9 mouse cellular contexts compared by ENCODE assay signal in genomic region chr10:61285271-61285670, GRCm38 (mm10). TPM values are rescaled to one million over a fixed set of nuclear protein-coding genes. Genes with fewer than 3 reads are reported as not detected.
DNase-seq lines count a peak whose midpoint lies in the region; ATAC-seq lines count a peak whose summit lies in the region.
"Had no signal": no experiment of that assay in that cellular context is flagged by ENCODE, and none has a peak within 500 bp of the region (broad histone marks: within the 10 kb centered on the region; RNA-seq: fewer than 3 reads in every experiment).

No protein-coding gene starts in this region.

- no peaks in the 10 kb centered on the region for H3K9me3 ChIP-seq in heart, embryonic 12.5 days (replicated peaks)
- H3K9me3 ChIP-seq in heart, embryonic 16.5 days (replicated peaks; ENCODE audit: control insufficient read depth, low read length): no peaks in the 10 kb centered on the region
- no peaks in the 10 kb centered on the region for H3K9me3 ChIP-seq in lung, embryonic 16.5 days (ENCODE audit: control insufficient read depth, low read length)

- no peak for ATAC-seq in heart, embryonic 12.5 days (ENCODE audit: insufficient number of reproducible peaks, low FRiP score)
- peak; percentile 49 for ATAC-seq in heart, embryonic 16.5 days (replicated peaks; ENCODE audit: extremely low read depth, insufficient read depth, low FRiP score)
- peak; percentile 88 for ATAC-seq in lung, embryonic 16.5 days (ENCODE audit: low read depth)

- peak; percentile 99 for DNase-seq in heart, adult 11 months
- no peak for DNase-seq in frontal cortex, postnatal 36 days (ENCODE audit: low spot score in 2 of 2)
- no peak for DNase-seq in thymus, postnatal 36 days
- no peak for DNase-seq in embryo, embryonic 9.5 days (ENCODE audit: extremely low spot score)

- H3K4me1 ChIP-seq in heart, embryonic 12.5 days (replicated peaks): peaks cover 16% of the 10 kb centered on the region
- peaks cover 10% of the 10 kb centered on the region for H3K4me1 ChIP-seq in brown adipose tissue, adult 24 weeks (ENCODE audit: control insufficient read depth, insufficient read depth, insufficient read length, low read length)
- peaks cover 16% of the 10 kb centered on the region for H3K4me1 ChIP-seq in heart, embryonic 16.5 days (ENCODE audit: control insufficient read depth, insufficient read depth, low read length)
- peaks cover 7% of the 10 kb centered on the region for H3K4me1 ChIP-seq in lung, embryonic 16.5 days (replicated peaks; ENCODE audit: control insufficient read depth, insufficient read depth, low read length)

- no peak overlapping the region for H3K9ac ChIP-seq in heart, embryonic 12.5 days
- H3K9ac ChIP-seq in heart, embryonic 16.5 days (ENCODE audit: low read length): no peak overlapping the region
- H3K9ac ChIP-seq in lung, embryonic 16.5 days (ENCODE audit: low read length): no peak overlapping the region

- no peaks in the 10 kb centered on the region for H3K36me3 ChIP-seq in heart, embryonic 12.5 days
- no peaks in the 10 kb centered on the region for H3K36me3 ChIP-seq in heart, embryonic 16.5 days (ENCODE audit: control insufficient read depth, insufficient read depth)
- H3K36me3 ChIP-seq in lung, embryonic 16.5 days (ENCODE audit: control insufficient read depth, insufficient read depth, low read length): no peaks in the 10 kb centered on the region

- no peak overlapping the region for H3K4me3 ChIP-seq in heart, embryonic 12.5 days
- H3K4me3 ChIP-seq in brown adipose tissue, adult 24 weeks (ENCODE audit: insufficient read depth, low read depth, low read length): no peak overlapping the region
- H3K4me3 ChIP-seq in heart, embryonic 16.5 days (ENCODE audit: low read length): no peak overlapping the region
- H3K4me3 ChIP-seq in lung, embryonic 16.5 days (ENCODE audit: low read length): no peak overlapping the region

- WGBS in heart, embryonic 12.5 days: 82% methylated on average over 11 of the region's 11 CpGs
- 77% methylated on average over 11 of the region's 11 CpGs for WGBS in heart, embryonic 16.5 days
- 54% methylated on average over 11 of the region's 11 CpGs for WGBS in lung, embryonic 16.5 days

- no peaks in the 10 kb centered on the region for H3K27me3 ChIP-seq in heart, embryonic 12.5 days (replicated peaks)
- H3K27me3 ChIP-seq in heart, embryonic 16.5 days (ENCODE audit: control insufficient read depth, insufficient read depth, low read length): no peaks in the 10 kb centered on the region
- H3K27me3 ChIP-seq in lung, embryonic 16.5 days (ENCODE audit: control insufficient read depth, insufficient read depth, low read depth, low read length): no peaks in the 10 kb centered on the region

- no peak overlapping the region for H3K27ac ChIP-seq in heart, embryonic 12.5 days (ENCODE audit: poor library complexity, severe bottlenecking)
- H3K27ac ChIP-seq in brown adipose tissue, adult 24 weeks (replicated peaks; ENCODE audit: low read depth, low read length): peak overlapping the region; percentile 84
- H3K27ac ChIP-seq in heart, embryonic 16.5 days (ENCODE audit: low read length): peak overlapping the region; percentile 6; the same call in 1 of the 2 replicates
- peak overlapping the region; percentile 6 for H3K27ac ChIP-seq in lung, embryonic 16.5 days (ENCODE audit: low read length)
- H3K27ac ChIP-seq: macrophage had no signal

- no peak overlapping the region for H3K4me2 ChIP-seq in heart, embryonic 12.5 days
- H3K4me2 ChIP-seq in heart, embryonic 16.5 days (ENCODE audit: low read depth, low read length): no peak overlapping the region
- H3K4me2 ChIP-seq in lung, embryonic 16.5 days (ENCODE audit: low read depth, low read length): no peak overlapping the region

RNA-seq across cellular contexts. Expression of gene Adamts14, which starts 12.0 kb away (rescaled TPM):
- 1.1 and 1.2 TPM in 2 replicates for polyA plus RNA-seq in heart, embryonic 12.5 days (2016; fragmentation: Nextera tagmentation; extraction: Ambion mirVana)
- 0.20 TPM in 1 of 2 replicates, not detected in the other for polyA plus RNA-seq in brown adipose tissue, adult 24 weeks (2012; ENCODE audit: insufficient read depth, insufficient read length, missing spikeins)
- 1.8 TPM in 2 replicates for polyA plus RNA-seq in heart, embryonic 16.5 days (2015; fragmentation: Nextera tagmentation; extraction: Ambion mirVana)
- 2.6 and 2.7 TPM in 2 replicates for polyA plus RNA-seq in lung, embryonic 16.5 days (2015; fragmentation: Nextera tagmentation; extraction: Ambion mirVana)

RNA-seq across cellular contexts. Expression of gene Prf1, which starts 12.4 kb away (rescaled TPM):
- 0.10 TPM in 1 of 2 replicates, not detected in the other for polyA plus RNA-seq in heart, embryonic 12.5 days (2016; fragmentation: Nextera tagmentation; extraction: Ambion mirVana)
- polyA plus RNA-seq in brown adipose tissue, adult 24 weeks (2012; ENCODE audit: insufficient read depth, insufficient read length, missing spikeins): not detected in 2 replicates
- polyA plus RNA-seq in heart, embryonic 16.5 days (2015; fragmentation: Nextera tagmentation; extraction: Ambion mirVana): 0.13 TPM in 1 of 2 replicates, not detected in the other
- polyA plus RNA-seq in lung, embryonic 16.5 days (2015; fragmentation: Nextera tagmentation; extraction: Ambion mirVana): 0.06 TPM in 1 of 2 replicates, not detected in the other
- polyA plus RNA-seq: macrophage had no signal
